Mouse (Mus musculus) thymus, postnatal 4 days (tissue): ENCODE results near the gene Cisd3.
"Not testable (repeated sequence)": the region's sequence is repeated elsewhere in the genome, so short reads cannot be mapped to it uniquely, and the experiment has no call there.

Experiments used
- DNase-seq: peaks from one replicate; pipeline ENCODE4 v3.0.0; 2021

Cisd3 gene

GRCm38 (mm10) chr11:97689861-97690260 lies 4.2 kb downstream of the Cisd3 start:
- DNase-seq, result peak; percentile 93

DNA sequence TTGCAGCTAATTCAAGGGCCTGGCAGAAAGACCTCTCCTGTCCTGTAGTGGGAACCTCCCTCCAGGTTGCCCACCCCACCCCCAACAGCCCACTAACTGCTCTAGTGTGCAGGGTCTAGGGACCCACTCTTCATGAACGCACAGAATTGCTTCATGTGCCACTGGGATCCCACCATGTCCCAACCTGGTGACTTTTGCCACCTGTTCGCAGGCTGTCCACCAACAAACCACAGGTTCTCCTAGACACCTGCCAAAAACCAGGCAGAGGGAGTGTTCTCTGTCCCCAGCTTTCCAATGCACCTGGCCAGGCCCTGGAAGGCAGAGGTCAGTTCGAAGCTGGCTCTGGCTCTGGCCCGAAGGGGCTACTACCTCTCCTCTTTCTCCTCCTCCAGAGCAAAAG lies 8.8 kb downstream of the Cisd3 start:
- DNase-seq, result no peak

DNA sequence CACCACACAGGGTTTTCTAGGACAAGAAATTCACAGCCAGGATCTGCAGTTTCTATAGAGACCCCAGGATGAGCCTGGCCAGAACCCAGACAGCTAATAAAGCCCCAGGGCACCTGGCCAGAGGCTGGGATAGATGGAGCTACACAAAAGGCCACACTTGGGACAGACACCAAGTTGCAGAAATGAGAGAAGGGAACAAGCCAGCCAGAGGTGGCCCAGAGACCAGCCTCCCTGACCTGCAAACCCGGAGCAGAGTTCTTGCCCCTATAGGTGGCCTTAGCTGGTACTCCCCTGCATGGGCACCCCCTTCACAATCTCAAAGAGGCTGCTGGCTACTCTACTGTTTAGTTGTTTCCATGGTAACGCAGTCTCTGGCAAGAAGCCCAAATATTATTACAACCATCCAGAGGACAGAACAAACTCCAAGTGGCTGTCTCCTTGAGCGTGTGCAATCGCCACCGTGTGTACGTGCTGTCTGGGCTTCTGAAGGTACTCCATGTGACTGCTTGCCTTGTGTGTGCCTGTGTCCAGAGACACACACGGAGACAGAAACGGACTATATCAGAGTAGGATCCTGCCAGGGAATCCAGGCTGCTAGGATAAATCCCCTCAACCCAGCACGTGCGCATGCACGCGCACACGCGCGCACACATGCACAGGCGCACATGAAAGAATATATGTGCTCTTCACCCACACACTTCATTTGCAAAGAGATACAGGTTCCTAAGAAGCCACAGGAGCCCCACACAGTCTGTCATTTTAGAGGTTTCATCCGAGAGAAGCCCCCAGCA lies 9.5 kb downstream of the Cisd3 start:
- no peak for DNase-seq

- no peak for DNase-seq
Observed at GRCm38 (mm10) chr11:97695712-97696401, 10.2 kb downstream of the Cisd3 start.

- DNase-seq, result no peak
Observed at GRCm38 (mm10) chr11:97696669-97697068, 11.0 kb downstream of the Cisd3 start.

GRCm38 (mm10) chr11:97697199-97697890 lies 11.7 kb downstream of the Cisd3 start:
- no peak for DNase-seq

GRCm38 (mm10) chr11:97697891-97698529 lies 12.4 kb downstream of the Cisd3 start:
- DNase-seq, result no peak

DNA sequence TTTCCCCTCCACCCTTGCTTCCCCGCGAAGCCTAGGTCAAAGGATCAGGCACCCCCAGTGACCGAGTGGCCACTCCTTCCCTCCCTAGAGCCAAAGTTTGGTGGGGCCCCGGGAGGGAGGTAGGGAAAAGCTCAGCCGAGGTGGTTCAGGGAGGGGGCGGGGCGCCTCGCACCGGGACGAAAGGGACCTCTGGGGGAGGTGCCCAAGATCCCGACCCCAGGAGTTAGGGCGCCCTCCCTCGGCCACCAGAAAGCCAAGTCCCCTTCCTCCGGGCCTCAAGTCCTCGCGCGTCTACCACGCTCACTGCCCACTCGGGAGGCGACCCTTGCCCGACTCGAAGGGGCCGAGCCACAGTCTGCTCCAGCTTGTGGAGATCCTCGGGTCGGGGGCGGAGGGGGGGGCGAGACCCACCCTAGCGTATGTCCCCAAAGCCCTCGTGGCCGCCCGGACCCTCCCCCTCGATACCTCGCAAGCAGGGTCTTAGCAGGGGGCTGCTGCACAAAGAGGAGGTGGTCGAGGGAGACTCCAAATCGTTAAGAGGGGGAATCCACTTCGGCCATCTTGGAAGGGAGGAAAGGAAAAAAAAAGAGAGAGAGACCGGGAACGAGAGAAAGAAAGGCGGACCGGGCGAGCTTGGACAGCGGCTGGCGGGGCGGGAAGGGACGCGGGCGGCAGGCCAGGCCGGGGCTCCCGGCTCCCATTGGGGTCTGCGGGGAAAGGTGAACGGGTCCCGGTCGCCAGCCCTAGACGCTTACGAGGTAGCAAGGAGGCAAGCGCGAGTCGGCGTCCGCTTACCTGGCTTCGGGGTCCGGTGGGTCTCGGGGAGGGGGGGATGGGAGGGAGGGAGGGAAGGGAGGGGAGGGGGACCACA lies 13.3 kb downstream of the Cisd3 start:
- DNase-seq, result peak; percentile 76

DNA sequence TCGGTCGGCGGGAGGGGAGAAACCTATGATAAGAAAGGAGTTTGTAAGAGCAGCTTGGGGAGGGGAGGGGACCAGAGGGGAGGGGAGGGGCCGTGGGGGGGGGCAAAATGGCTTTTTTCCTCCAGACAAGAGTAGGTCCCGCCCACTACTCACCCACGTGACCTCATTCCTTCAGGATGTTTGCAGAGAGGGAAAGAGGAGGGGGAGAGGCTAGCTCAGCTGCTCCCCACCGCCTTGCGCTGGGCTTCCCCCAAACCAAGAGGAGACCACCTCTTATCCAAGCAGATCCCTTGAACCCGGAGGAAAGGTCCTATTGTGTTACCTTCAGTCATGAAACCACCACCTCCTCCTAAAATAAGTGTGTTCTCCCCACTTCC lies 14.0 kb downstream of the Cisd3 start:
- DNase-seq, result peak; percentile 51

DNA sequence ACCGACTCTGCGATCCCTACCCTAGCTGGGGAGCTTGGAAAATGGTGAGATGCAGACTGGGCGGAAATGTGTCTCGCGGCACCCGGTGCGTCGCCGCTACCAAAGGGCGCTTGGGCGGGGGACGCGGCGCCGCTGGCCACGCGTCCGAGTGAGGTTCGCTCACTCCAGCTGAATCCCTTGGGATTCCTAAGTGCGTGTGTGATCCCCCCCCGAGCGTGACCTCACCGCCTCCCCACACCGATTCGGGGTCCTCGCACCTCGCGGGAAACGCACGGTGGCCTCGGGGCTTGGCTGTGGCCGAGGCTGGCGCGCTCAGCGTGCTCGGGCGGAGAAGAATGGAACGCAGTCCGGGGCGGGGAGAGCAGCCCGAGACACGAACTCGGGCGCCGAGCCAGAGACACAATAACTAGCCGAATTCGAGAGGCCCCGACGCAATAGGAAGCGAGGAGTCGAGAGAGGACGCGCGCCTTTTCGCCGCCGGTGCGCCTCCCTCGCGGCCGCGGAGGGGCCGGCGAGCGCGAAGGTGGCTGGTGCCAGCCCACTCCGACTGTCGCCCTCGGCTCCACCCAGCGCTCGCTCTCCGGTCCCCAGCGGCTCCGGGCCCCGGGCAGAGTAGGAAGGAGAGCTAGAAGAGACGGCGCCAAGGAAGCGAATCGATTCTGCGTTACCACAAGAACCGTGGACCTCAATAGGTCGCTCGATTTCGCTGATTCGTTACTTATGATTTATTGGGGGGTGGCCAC lies 14.5 kb downstream of the Cisd3 start, which contains the start of gene Pcgf2:
Gene Pcgf2 (minus strand): TSS at position 495 of the 743 bp plus-strand sequence.
- DNase-seq, result peak; percentile 68

GRCm38 (mm10) chr11:97700746-97701580 lies 15.3 kb downstream of the Cisd3 start:
- no peak for DNase-seq

DNA sequence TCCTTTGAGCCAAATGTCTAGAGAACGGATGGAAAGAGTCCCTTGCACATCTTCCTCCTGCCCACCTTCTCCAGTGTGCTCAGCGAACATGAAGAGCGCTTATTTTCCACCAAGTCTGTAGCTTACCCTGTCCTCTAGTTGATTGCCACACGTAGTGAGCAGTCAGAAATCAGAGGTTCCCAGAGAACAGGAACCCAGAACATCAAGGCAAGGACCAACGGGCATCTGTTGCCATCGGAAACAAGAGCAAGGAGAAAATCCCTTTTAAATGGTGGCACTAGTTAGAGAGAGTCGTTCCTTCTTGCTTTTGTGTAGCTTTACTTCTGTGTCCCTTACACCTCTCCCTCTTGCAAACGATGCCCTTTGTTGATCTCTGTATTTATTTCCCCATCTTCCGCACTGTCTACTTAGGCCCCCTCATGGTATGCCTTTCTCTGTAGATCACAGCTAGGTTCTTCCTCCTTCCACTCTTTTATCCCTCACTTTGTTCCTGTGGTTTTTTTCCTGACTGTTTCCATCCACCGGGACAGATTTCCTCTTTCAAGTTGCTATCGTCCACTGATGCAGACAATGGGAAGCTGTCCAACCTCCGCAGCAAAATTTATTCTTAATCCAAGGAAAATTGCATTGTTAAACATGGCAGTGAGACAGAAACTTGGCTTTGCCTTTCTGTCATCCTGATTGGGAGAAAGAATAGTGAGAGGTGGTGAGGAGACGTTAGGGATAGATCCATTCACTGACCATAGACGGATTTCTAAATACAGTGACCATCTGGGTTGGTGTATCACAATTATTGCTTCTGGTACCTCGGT lies 16.2 kb downstream of the Cisd3 start:
- no peak for DNase-seq

DNA sequence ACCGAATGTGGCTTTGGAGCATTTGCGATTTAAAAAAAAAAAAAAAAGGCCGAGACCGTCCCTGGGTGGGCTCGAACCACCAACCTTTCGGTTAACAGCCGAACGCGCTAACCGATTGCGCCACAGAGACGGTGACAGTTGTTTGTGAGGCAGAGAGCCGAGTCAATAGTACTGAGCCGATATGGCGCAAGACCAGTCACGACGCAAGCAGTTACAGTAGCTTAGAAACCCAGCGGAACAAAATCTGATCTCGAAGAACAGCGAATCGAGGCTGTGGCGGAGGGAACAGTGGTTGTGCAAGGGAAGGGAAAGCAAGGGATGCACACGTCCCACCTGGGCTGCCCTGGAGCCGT lies 16.7 kb downstream of the Cisd3 start:
- peak; percentile 92 for DNase-seq

GRCm38 (mm10) chr11:97703039-97703826 lies 17.6 kb downstream of the Cisd3 start, which contains the start of gene Psmb3:
Psmb3 (plus strand) TSS chr11:97703399.
- DNase-seq, result peak; percentile 95

GRCm38 (mm10) chr11:97710067-97710466 lies 24.4 kb downstream of the Cisd3 start:
- DNase-seq, result not testable (repeated sequence)

GRCm38 (mm10) chr11:97711200-97711900 lies 25.7 kb downstream of the Cisd3 start:
- peak; percentile 40 for DNase-seq

DNA sequence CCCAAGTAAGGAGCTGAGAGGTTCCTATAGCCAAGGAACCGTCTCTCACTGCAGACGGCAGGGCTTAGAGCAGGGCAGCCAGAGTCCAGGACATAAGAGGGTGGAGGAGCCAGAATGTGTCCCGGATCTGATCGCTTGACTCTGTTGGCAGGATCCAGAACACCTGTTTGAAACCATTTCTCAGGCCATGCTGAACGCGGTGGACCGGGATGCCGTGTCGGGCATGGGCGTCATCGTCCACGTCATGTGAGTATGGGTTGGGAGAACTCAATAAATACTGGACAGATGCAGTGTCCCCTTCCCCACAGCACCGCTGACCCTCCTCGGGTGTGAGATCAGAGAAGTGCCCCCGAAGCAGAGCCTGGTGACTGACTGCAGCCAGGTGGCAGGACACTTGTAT lies 26.7 kb downstream of the Cisd3 start:
- DNase-seq, result no peak

DNA sequence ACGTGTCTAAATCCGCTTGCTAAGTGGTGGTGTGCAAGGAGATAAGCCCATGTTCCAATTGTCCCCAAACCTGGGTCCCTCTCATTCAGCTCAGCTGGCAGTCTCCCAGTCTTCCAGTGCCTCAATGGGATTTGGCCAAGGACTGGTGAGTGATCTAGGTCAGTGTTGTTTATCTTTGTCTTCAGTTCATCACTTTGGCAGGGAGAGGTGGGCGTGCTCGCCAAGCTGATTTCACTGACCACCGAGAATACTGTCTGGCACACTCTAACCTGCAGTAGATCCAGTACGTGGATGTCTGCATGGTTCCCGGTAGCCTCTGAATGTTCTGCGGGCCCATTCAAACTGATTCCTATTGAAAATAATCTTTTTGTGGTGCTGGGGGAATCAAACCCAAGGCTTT lies 28.3 kb downstream of the Cisd3 start:
- no peak for DNase-seq
